Mouse (Mus musculus) testis, adult 2 months (tissue): Measurements from ENCODE around the gene Mettl2.
"Not testable (repeated sequence)": the region's sequence is repeated elsewhere in the genome, so short reads cannot be mapped to it uniquely, and the experiment has no call there.

Experiments
- CTCF ChIP-seq: fragments of 200-500 bp; IDR thresholded peaks from 2 replicates; pipeline ENCODE4 v1.5.1; 2012; ENCODE audit warnings: low read depth, mild to moderate bottlenecking, inconsistent platforms, low read length, moderate library complexity; ENCODE audit not compliant: control insufficient read depth, insufficient read depth, insufficient replicate concordance
- POLR2A ChIP-seq: fragments of 200-500 bp; IDR thresholded peaks from 2 replicates; pipeline ENCODE4 v1.6.1; 2012; ENCODE audit warnings: low read depth, mild to moderate bottlenecking, inconsistent platforms, low read length, moderate library complexity; ENCODE audit not compliant: control insufficient read depth

- not testable (repeated sequence) for TF ChIP-seq CTCF, POLR2A
These were observed 14.3 kb downstream of the Mettl2 start for GRCm38 (mm10) chr11:105140512-105140911.
